Mouse (Mus musculus) heart, adult 8-10 months (tissue): ENCODE measurements around the gene Igfbp3. TPM values are rescaled to one million over a fixed set of nuclear protein-coding genes. Genes with fewer than 3 reads are reported as not detected.
A peak's percentile ranks its signal among the peaks of the same experiment; 100 is the strongest.

Experiments used
- DNase-seq: peaks from one replicate; pipeline ENCODE4 v3.0.0; 2022; ENCODE audit warnings: low spot score
- total RNA-seq, 4 experiments: library from RNA; stranded (reverse); gene quantifications; 2 replicates each; pipeline ENCODE4 v1.2.4; 2022

Igfbp3 gene
- total RNA-seq, 4 experiments from 2014 or later: 19.5 to 46.4 (median 24.3) TPM

- no peak for DNase-seq
Observed at GRCm38 (mm10) chr11:7169645-7170044, 44.1 kb downstream of the Igfbp3 start.

GRCm38 (mm10) chr11:7164416-7164815 is 49.3 kb downstream of the Igfbp3 start:
- DNase-seq: no peak

DNA sequence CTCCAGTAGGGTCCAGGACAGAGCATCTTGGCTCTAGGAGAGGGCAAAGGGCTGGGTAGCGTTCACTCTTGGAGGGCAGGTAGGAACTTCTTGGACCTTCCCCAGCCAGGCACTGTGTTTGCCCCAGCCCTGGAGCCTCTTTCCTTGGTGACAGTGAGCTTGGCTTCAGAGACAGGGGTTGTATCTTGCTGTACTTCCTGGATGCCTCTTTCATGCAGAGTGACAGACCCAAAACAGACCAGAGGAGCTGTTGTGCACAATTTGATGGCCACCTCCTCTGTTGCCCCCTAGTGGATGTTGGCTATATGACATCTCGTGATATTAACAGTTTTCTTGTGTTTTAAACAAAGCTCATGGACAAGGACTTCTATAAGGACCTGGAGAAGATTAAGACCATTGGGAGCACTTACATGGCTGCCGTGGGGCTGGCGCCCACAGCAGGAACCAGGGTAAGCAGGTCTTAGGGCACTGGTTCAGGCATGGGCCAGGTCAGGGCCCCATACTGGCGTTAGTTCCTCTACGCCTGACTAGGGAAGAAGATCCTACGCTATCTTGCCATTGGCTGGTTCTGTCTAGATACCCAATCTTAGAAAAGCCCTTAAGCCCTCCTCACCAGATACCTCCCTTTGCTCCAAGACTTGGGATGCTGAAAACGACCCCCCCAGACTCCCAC is 52.1 kb downstream of the Igfbp3 start:
- peak; percentile 3 for DNase-seq

DNA sequence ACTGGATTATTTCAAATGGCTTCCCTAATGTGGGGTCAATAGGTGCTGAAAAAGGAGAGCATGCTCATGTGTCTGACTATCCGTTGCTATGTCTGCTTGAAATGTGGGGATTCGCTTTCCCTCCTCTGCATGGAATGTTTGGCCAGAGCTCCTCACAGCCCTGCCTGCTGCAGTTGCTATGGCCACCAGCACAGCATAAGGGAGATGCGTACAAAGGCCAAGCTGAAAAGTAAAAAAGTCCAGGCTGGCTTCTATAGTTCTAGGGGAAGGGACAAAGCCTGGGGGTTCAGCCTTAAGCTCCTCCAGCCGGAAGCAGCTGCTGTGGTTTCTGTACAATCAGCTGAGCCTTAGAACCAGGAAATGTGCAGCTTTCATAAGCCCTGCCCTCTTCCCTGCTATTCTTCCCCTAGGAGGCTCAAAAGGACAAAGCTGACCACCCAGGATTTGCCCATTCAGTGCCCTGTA is 53.1 kb downstream of the Igfbp3 start:
- DNase-seq: no peak

- DNase-seq: no peak
Observed at GRCm38 (mm10) chr11:7160146-7160545, 53.6 kb downstream of the Igfbp3 start.

DNA sequence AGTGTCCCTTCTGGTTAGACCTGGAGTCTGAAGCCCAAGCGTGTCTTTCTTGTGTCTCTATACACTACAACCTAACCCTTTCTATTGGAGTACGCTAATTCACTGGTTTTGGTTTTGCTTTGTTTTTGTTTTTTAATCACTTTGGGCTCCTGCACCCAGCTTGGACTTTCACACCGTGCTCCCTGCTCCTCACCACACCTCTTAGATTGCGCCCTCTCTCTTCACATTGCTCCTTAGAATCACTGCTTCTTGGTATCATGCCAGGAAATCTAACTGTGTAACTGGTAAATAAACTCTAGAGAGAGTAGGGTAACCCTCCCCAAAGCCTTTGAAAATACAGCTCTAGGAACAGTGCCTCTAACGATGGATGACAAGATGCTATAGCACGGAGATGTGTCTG is 55.5 kb downstream of the Igfbp3 start:
- DNase-seq: no peak

- no peak for DNase-seq
Observed at GRCm38 (mm10) chr11:7156427-7156826, 57.3 kb downstream of the Igfbp3 start.

Other genes with a start within 250 kb of the Igfbp3 start
- 1 to 10 TPM; 1.4 to 3.2 (median 2.0) TPM for gene Adcy1, start 150.4 kb downstream of the Igfbp3 start, total RNA-seq
- gene Gm11985, start 25.4 kb downstream of the Igfbp3 start, total RNA-seq: not detected
- not detected for gene Igfbp1, start 16.1 kb downstream of the Igfbp3 start, total RNA-seq